Mouse (Mus musculus) myocyte (in vitro differentiated cells): ENCODE data around the gene Elovl6. TPM values are rescaled to one million over a fixed set of nuclear protein-coding genes. Genes with fewer than 3 reads are reported as not detected.

Source experiments
- H3K27me3 ChIP-seq: one replicate; pipeline ENCODE4 v1.6.1; 2011; ENCODE audit not compliant: control insufficient read depth, insufficient read depth, insufficient read length
- H3K36me3 ChIP-seq: one replicate; pipeline ENCODE4 v1.6.1; 2011; ENCODE audit not compliant: control insufficient read depth, insufficient read depth
- H3K4me2 ChIP-seq: one replicate; pipeline ENCODE4 v1.6.1; 2011; ENCODE audit warnings: low read depth, control low read depth
- H3K4me3 ChIP-seq: one replicate; pipeline ENCODE4 v1.5.1; 2011; ENCODE audit warnings: mild to moderate bottlenecking, control low read depth, moderate library complexity
- H3K79me2 ChIP-seq: one replicate; pipeline ENCODE4 v1.6.1; 2011; ENCODE audit not compliant: control insufficient read depth, insufficient read depth
- H3ac ChIP-seq: one replicate; pipeline ENCODE4 v1.6.1; 2011; ENCODE audit not compliant: control insufficient read depth, insufficient read length
- CEBPB ChIP-seq: IDR thresholded peaks from 2 replicates; pipeline ENCODE4 v1.6.1; 2011; ENCODE audit warnings: mild to moderate bottlenecking, moderate library complexity; ENCODE audit not compliant: poor library complexity, insufficient read depth, severe bottlenecking
- E2F4 ChIP-seq: IDR thresholded peaks from one replicate; pipeline ENCODE4 v1.6.1; 2011; ENCODE audit warnings: mild to moderate bottlenecking, control low read depth, moderate library complexity; ENCODE audit not compliant: insufficient read depth
- MAX ChIP-seq: IDR thresholded peaks from one replicate; pipeline ENCODE4 v1.6.1; 2011; ENCODE audit warnings: low read depth, mild to moderate bottlenecking, control low read depth
- MYOD1 ChIP-seq, 3 experiments: IDR thresholded peaks; one replicate each; pipeline ENCODE4 v1.6.1; 2011; ENCODE audit warnings: control low read depth in 2 of 3, low read depth in 2 of 3, mild to moderate bottlenecking in 2 of 3, moderate library complexity in 1 of 3; ENCODE audit not compliant: insufficient read length in 2 of 3, control insufficient read depth in 1 of 3
- MYOG ChIP-seq, 3 experiments: IDR thresholded peaks; one replicate each; pipeline ENCODE4 v1.6.1; 2011; ENCODE audit warnings: control low read depth in 2 of 3, low read depth in 2 of 3, mild to moderate bottlenecking in 2 of 3; ENCODE audit not compliant: insufficient read length in 2 of 3, control insufficient read depth in 1 of 3, insufficient read depth in 1 of 3
- POLR2A ChIP-seq: IDR thresholded peaks from one replicate; pipeline ENCODE4 v1.6.1; 2011; ENCODE audit warnings: low read depth, mild to moderate bottlenecking, control low read depth, moderate library complexity; ENCODE audit not compliant: insufficient read length
- POLR2AphosphoS2 ChIP-seq: IDR thresholded peaks from one replicate; pipeline ENCODE4 v1.6.1; 2011; ENCODE audit warnings: low read depth, control low read depth; ENCODE audit not compliant: insufficient read length
- REST ChIP-seq: IDR thresholded peaks from one replicate; pipeline ENCODE4 v1.6.1; 2011; ENCODE audit warnings: mild to moderate bottlenecking, control low read depth, moderate library complexity; ENCODE audit not compliant: insufficient read depth, insufficient read length
- SRF ChIP-seq: IDR thresholded peaks from one replicate; pipeline ENCODE4 v1.6.1; 2011; ENCODE audit warnings: low read depth; ENCODE audit not compliant: control insufficient read depth, insufficient read length
- TCF12 ChIP-seq: IDR thresholded peaks from one replicate; pipeline ENCODE4 v1.6.1; 2011; ENCODE audit warnings: mild to moderate bottlenecking, control low read depth; ENCODE audit not compliant: poor library complexity, insufficient read depth, severe bottlenecking
- TCF3 ChIP-seq: IDR thresholded peaks from one replicate; pipeline ENCODE4 v1.6.1; 2011; ENCODE audit warnings: low read depth, control low read depth; ENCODE audit not compliant: insufficient read length
- USF1 ChIP-seq: IDR thresholded peaks from one replicate; pipeline ENCODE4 v1.6.1; 2011; ENCODE audit warnings: low read depth, mild to moderate bottlenecking, control low read depth, moderate library complexity
- polyA plus RNA-seq: library from polyadenylated mRNA; unstranded; fragments of >200 nt; fragmentation: generic; extraction: Trizol; gene quantifications from one replicate; pipeline ENCODE4 v1.2.1, GENCODE M21; 2012; ENCODE audit warnings: missing spikeins

Elovl6 gene
- polyA plus RNA-seq, result 6.8 TPM

- H3K4me2 ChIP-seq, result peak within 1 kb of the TSS; percentile 78
- H3K4me3 ChIP-seq, result peak within 1 kb of the TSS; percentile 99
- no peaks in the 10 kb centered on the region for H3K27me3 ChIP-seq
- peak within 1 kb of the TSS; percentile 91 for H3ac ChIP-seq
- peaks cover 27% of the 10 kb centered on the region for H3K79me2 ChIP-seq
- no peaks in the 10 kb centered on the region for H3K36me3 ChIP-seq
- no peak for TF ChIP-seq E2F4
- peak; percentile 34 for TF ChIP-seq POLR2AphosphoS2
- no peak for TF ChIP-seq SRF
- no peak for TF ChIP-seq MYOD1 (IDR thresholded peaks at IDR 0.05; ENCODE audit: control insufficient read depth in 1 of 3, insufficient read length in 2 of 3, low read depth in 2 of 3)
- TF ChIP-seq TCF3, result no peak
- peak; percentile 69 for TF ChIP-seq POLR2A
- TF ChIP-seq CEBPB, result no peak
- TF ChIP-seq REST, result no peak
- TF ChIP-seq USF1, result no peak
- no peak for TF ChIP-seq TCF12
- no peak for TF ChIP-seq MYOG (IDR thresholded peaks at IDR 0.05; ENCODE audit: control insufficient read depth in 1 of 3, insufficient read depth in 1 of 3, insufficient read length in 2 of 3, low read depth in 2 of 3)
- TF ChIP-seq MAX, result no peak
Measured at GRCm38 (mm10) chr3:129532180-129532864, at the start of gene Elovl6. TSS of gene Elovl6 (plus strand) at chr3:129532355.

GRCm38 (mm10) chr3:129488774-129489173 is 43.4 kb upstream of the Elovl6 start:
- H3K4me2 ChIP-seq, result no peak overlapping the region
- TF ChIP-seq MAX, result no peak
- TF ChIP-seq MYOD1 (IDR thresholded peaks at IDR 0.05; ENCODE audit: control insufficient read depth in 1 of 3, insufficient read length in 2 of 3, low read depth in 2 of 3), result no peak
- H3K27me3 ChIP-seq, result no peaks in the 10 kb centered on the region
- no peaks in the 10 kb centered on the region for H3K36me3 ChIP-seq
- no peaks in the 10 kb centered on the region for H3K79me2 ChIP-seq
- H3ac ChIP-seq, result no peak overlapping the region
- no peak overlapping the region for H3K4me3 ChIP-seq

GRCm38 (mm10) chr3:129494123-129494522 is 38.0 kb upstream of the Elovl6 start:
- no peaks in the 10 kb centered on the region for H3K27me3 ChIP-seq
- no peaks in the 10 kb centered on the region for H3K36me3 ChIP-seq
- H3ac ChIP-seq, result no peak overlapping the region
- no peak overlapping the region for H3K4me2 ChIP-seq
- no peaks in the 10 kb centered on the region for H3K79me2 ChIP-seq
- H3K4me3 ChIP-seq, result no peak overlapping the region
- no peak for TF ChIP-seq CEBPB
- TF ChIP-seq TCF12, result no peak
- TF ChIP-seq MYOD1 (IDR thresholded peaks at IDR 0.05; ENCODE audit: control insufficient read depth in 1 of 3, insufficient read length in 2 of 3, low read depth in 2 of 3), result no peak
- TF ChIP-seq TCF3, result no peak
- TF ChIP-seq MYOG (IDR thresholded peaks at IDR 0.05; ENCODE audit: control insufficient read depth in 1 of 3, insufficient read depth in 1 of 3, insufficient read length in 2 of 3, low read depth in 2 of 3), result no peak
- no peak for TF ChIP-seq E2F4
- no peak for TF ChIP-seq MAX
- no peak for TF ChIP-seq USF1
- TF ChIP-seq SRF, result no peak
- no peak for TF ChIP-seq POLR2AphosphoS2
- TF ChIP-seq POLR2A, result no peak
- no peak for TF ChIP-seq REST

- no peak overlapping the region for H3K4me2 ChIP-seq
- H3ac ChIP-seq, result no peak overlapping the region
- no peaks in the 10 kb centered on the region for H3K36me3 ChIP-seq
Measured at GRCm38 (mm10) chr3:129494731-129495130, 37.4 kb upstream of the Elovl6 start.

GRCm38 (mm10) chr3:129503781-129504180 is 28.4 kb upstream of the Elovl6 start:
- Histone ChIP-seq H3ac (no peak overlapping the region), H3K4me2 (no peak overlapping the region), H3K79me2 (no peaks in the 10 kb centered on the region), H3K27me3 (no peaks in the 10 kb centered on the region), H3K36me3 (no peaks in the 10 kb centered on the region), H3K4me3 (no peak overlapping the region)
- TF ChIP-seq SRF, result no peak
- no peak for TF ChIP-seq TCF12
- no peak for TF ChIP-seq POLR2AphosphoS2
- no peak for TF ChIP-seq CEBPB
- TF ChIP-seq MAX, result no peak
- TF ChIP-seq REST, result no peak
- TF ChIP-seq TCF3, result no peak
- no peak for TF ChIP-seq MYOG (IDR thresholded peaks at IDR 0.05; ENCODE audit: control insufficient read depth in 1 of 3, insufficient read depth in 1 of 3, insufficient read length in 2 of 3, low read depth in 2 of 3)
- TF ChIP-seq POLR2A, result no peak
- TF ChIP-seq MYOD1 (IDR thresholded peaks at IDR 0.05; ENCODE audit: control insufficient read depth in 1 of 3, insufficient read length in 2 of 3, low read depth in 2 of 3), result no peak
- no peak for TF ChIP-seq USF1
- no peak for TF ChIP-seq E2F4

More at GRCm38 (mm10) chr3:129494731-129495130, 37.4 kb upstream of the Elovl6 start:
- Histone ChIP-seq H3K79me2 (no peaks in the 10 kb centered on the region), H3K4me3 (no peak overlapping the region), H3K27me3 (no peaks in the 10 kb centered on the region)
- TF ChIP-seq SRF, result no peak
- no peak for TF ChIP-seq REST
- TF ChIP-seq USF1, result no peak
- no peak for TF ChIP-seq MAX
